Mouse (Mus musculus) forebrain, embryonic 11.5 days (tissue): ENCODE data around the gene Mrpl18. TPM values are rescaled to one million over a fixed set of nuclear protein-coding genes. Genes with fewer than 3 reads are reported as not detected.
"Not testable (repeated sequence)": the region's sequence is repeated elsewhere in the genome, so short reads cannot be mapped to it uniquely, and the experiment has no call there.

Source experiments
- ATAC-seq: fragments of 200-750 bp; cut with Nextera tagmentation; replicated peaks from 2 replicates; pipeline ENCODE4 v1.8.0; 2017; ENCODE audit warnings: moderate TSS enrichment; ENCODE audit not compliant: low FRiP score
- DNase-seq: peaks from one replicate; pipeline ENCODE4 v3.0.0-alpha.2; 2017; ENCODE audit warnings: low spot score
- H3K27ac ChIP-seq: fragments of 300-500 bp; sonication (generic); 2 replicates; pipeline ENCODE4 v1.5.1; 2014; ENCODE audit warnings: low read depth, low read length
- H3K27me3 ChIP-seq: fragments of 300-500 bp; sonication (generic); 2 replicates; pipeline ENCODE4 v1.6.1; 2014; ENCODE audit warnings: mild to moderate bottlenecking, low read length, mixed read lengths; ENCODE audit not compliant: control insufficient read depth, insufficient read depth
- H3K36me3 ChIP-seq: fragments of 300-500 bp; sonication (generic); 2 replicates; pipeline ENCODE4 v1.6.1; 2014; ENCODE audit warnings: mild to moderate bottlenecking, low read length, moderate library complexity, mixed read lengths; ENCODE audit not compliant: control insufficient read depth, insufficient read depth
- H3K4me1 ChIP-seq: fragments of 300-500 bp; sonication (generic); replicated peaks from 2 replicates; pipeline ENCODE4 v1.6.1; 2014; ENCODE audit warnings: low read length, mixed read lengths; ENCODE audit not compliant: control insufficient read depth, insufficient read depth
- H3K4me2 ChIP-seq: fragments of 300-500 bp; sonication (generic); 2 replicates; pipeline ENCODE4 v1.6.1; 2014; ENCODE audit warnings: low read depth, mild to moderate bottlenecking, low read length, moderate library complexity, mixed read lengths; ENCODE audit not compliant: severe bottlenecking
- H3K4me3 ChIP-seq: fragments of 300-500 bp; sonication (generic); 2 replicates; pipeline ENCODE4 v1.5.1; 2014; ENCODE audit warnings: low read depth, low read length
- H3K9ac ChIP-seq: fragments of 300-500 bp; sonication (generic); 2 replicates; pipeline ENCODE4 v1.6.1; 2014; ENCODE audit warnings: low read length
- H3K9me3 ChIP-seq: fragments of 300-500 bp; sonication (generic); 2 replicates; pipeline ENCODE4 v1.6.1; 2016; ENCODE audit warnings: low read length, mixed read lengths; ENCODE audit not compliant: control insufficient read depth
- WGBS: fragments of 180-500 bp; shearing (Covaris S2); extraction: QIAGEN DNeasy Blood & Tissue Kit; methylation state at CpG from one replicate; pipeline ENCODE4 v1.1.7; 2014; 5-methylcytosine and 5-hydroxymethylcytosine counted together
- polyA plus RNA-seq: library from polyadenylated mRNA; unstranded; fragments of >200 nt; fragmentation: Nextera tagmentation; extraction: Ambion mirVana; gene quantifications from 2 replicates; pipeline ENCODE4 v1.2.1, GENCODE M21; 2014

The Mrpl18 gene
- polyA plus RNA-seq, 1 experiment from 2014 or later, result 187 TPM

DNA sequence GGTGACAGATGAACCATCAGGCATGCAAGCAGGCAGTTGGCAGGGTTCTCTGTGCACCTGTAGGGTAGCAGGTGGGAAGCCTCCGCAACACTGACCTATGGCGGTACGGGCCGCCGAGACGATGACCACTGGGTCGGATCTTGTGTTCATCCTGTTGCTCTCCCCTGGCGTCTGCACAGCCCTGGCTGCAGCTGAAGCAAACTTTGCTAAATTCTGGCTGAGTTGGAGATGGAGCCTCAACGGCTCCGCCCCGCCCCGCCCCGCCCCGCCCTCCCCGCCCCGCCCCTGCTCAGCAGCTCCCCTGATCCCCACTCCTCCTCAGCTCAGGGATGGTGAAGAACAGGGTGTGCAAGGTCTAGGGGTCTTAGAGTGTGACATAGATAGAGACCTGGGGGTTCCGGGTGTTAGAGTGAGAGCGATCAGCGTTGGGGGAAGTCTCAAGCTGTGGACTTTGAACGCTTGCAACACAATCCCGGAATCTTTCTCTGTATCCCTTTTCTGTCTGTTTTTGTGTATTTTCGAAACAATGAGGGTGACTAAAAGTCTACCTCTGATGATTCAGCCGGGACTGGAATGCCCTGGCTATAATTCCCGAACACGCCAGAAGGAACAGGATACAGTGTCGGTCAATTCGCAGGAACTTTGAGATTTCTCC, 24.1 kb upstream of the Mrpl18 start, which contains the start of gene Acat3:
Gene Acat3 (minus strand): TSS at position 450 of the 655 bp plus-strand sequence.
- 16% methylated on average over 27 of the region's 27 CpGs for whole genome bisulfite sequencing
- peak within 1 kb of the TSS; percentile 44 for H3K4me2 ChIP-seq
- peak within 1 kb of the TSS; percentile 16; the same call in 1 of the 2 replicates for H3K4me3 ChIP-seq
- peak; percentile 63 for ATAC-seq
- peak; percentile 62 for DNase-seq
- no peaks in the 10 kb centered on the region for H3K9me3 ChIP-seq
- H3K36me3 ChIP-seq, result peaks cover 2% of the 10 kb centered on the region; the same call in 1 of the 2 replicates
- H3K9ac ChIP-seq, result peak within 1 kb of the TSS; percentile 3; the same call in 1 of the 2 replicates
- H3K4me1 ChIP-seq, result peaks cover 3% of the 10 kb centered on the region; the same call in 1 of the 2 replicates
- no peaks in the 10 kb centered on the region for H3K27me3 ChIP-seq
- H3K27ac ChIP-seq, result no peak within 1 kb of the TSS

- not testable (repeated sequence) for H3K9ac ChIP-seq, H3K9me3 ChIP-seq, H3K27me3 ChIP-seq, H3K27ac ChIP-seq, H3K4me1 ChIP-seq, H3K36me3 ChIP-seq, DNase-seq
- 59% methylated on average over 2 of the region's 12 CpGs for WGBS
- peak overlapping the region; percentile 44 for H3K4me2 ChIP-seq
- peak overlapping the region; percentile 16; the same call in 1 of the 2 replicates for H3K4me3 ChIP-seq
- peak; percentile 43 for ATAC-seq
These were observed 23.4 kb upstream of the Mrpl18 start for GRCm38 (mm10) chr17:12939377-12940148.

- no peaks in the 10 kb centered on the region for H3K9me3 ChIP-seq
- ATAC-seq (peak; percentile 31; the same call in 1 of the 2 replicates), DNase-seq (no peak)
- no peak overlapping the region for H3K9ac ChIP-seq
- H3K4me2 ChIP-seq, result no peak overlapping the region
- peaks cover 3% of the 10 kb centered on the region; the same call in 1 of the 2 replicates for H3K4me1 ChIP-seq
- H3K27ac ChIP-seq, result no peak overlapping the region
- no peaks in the 10 kb centered on the region for H3K27me3 ChIP-seq
- no peaks in the 10 kb centered on the region; the same call in 1 of the 2 replicates for H3K36me3 ChIP-seq
- no peak overlapping the region for H3K4me3 ChIP-seq
- WGBS, result 23% methylated on average over 2 of the region's 2 CpGs
These were observed 21.9 kb upstream of the Mrpl18 start for GRCm38 (mm10) chr17:12938077-12938476.

GRCm38 (mm10) chr17:12937412-12937970, 21.3 kb upstream of the Mrpl18 start:
- no peak for ATAC-seq
- Histone ChIP-seq H3K4me2 (no peak overlapping the region), H3K27me3 (no peaks in the 10 kb centered on the region), H3K4me3 (no peak overlapping the region), H3K4me1 (peaks cover 3% of the 10 kb centered on the region; the same call in 1 of the 2 replicates), H3K9me3 (no peaks in the 10 kb centered on the region), H3K9ac (no peak overlapping the region), H3K36me3 (no peaks in the 10 kb centered on the region; the same call in 1 of the 2 replicates), H3K27ac (no peak overlapping the region)
- DNase-seq, result no peak
- WGBS, result 85% methylated on average over 2 of the region's 2 CpGs

DNA sequence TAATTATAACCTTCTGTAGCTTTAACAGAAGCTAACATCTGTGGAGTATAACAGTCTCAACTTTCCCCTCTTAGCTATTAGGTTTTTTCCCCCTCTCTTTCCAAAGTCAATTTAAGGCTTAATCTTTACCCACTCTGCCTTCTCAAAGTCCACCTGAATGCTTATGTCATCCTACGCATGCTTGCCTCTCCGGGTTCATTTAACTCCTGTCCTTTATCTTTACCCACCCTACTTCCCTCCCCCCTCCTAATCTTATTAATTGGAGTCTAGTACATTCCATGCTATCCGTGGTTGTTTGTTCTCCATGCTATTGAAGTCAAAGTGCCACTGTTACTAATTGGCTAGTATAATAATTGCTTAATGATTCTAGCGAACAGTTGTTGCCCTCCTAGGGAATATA, 19.6 kb upstream of the Mrpl18 start:
- no peak overlapping the region for H3K9ac ChIP-seq
- H3K4me1 ChIP-seq, result peaks cover 3% of the 10 kb centered on the region; the same call in 1 of the 2 replicates
- DNase-seq, result no peak
- no peaks in the 10 kb centered on the region for H3K27me3 ChIP-seq
- no peak overlapping the region for H3K4me3 ChIP-seq
- H3K9me3 ChIP-seq, result no peaks in the 10 kb centered on the region
- no peaks in the 10 kb centered on the region for H3K36me3 ChIP-seq
- H3K4me2 ChIP-seq, result no peak overlapping the region
- 0 out of 2 replicates have a peak, but pooled peaks have one; percentile 6 for ATAC-seq
- whole genome bisulfite sequencing, result 25% methylated on average over 4 of the region's 4 CpGs
- no peak overlapping the region for H3K27ac ChIP-seq

- H3K4me3 ChIP-seq, H3K36me3 ChIP-seq, H3K27ac ChIP-seq, DNase-seq, H3K27me3 ChIP-seq, ATAC-seq, H3K9ac ChIP-seq, H3K9me3 ChIP-seq, H3K4me1 ChIP-seq, H3K4me2 ChIP-seq: not testable (repeated sequence)
- WGBS, result 92% methylated on average over 5 of the region's 5 CpGs
These were observed 15.4 kb upstream of the Mrpl18 start for GRCm38 (mm10) chr17:12931576-12931975.

GRCm38 (mm10) chr17:12925703-12926180, 9.6 kb upstream of the Mrpl18 start:
- Histone ChIP-seq H3K4me3 (no peak overlapping the region), H3K4me1 (no peaks in the 10 kb centered on the region), H3K27ac (no peak overlapping the region), H3K9ac (no peak overlapping the region), H3K36me3 (peaks cover 22% of the 10 kb centered on the region; the same call in 1 of the 2 replicates), H3K9me3 (no peaks in the 10 kb centered on the region), H3K27me3 (no peaks in the 10 kb centered on the region), H3K4me2 (no peak overlapping the region)
- no peak for ATAC-seq
- no peak for DNase-seq
- WGBS, result 89% methylated on average over 8 of the region's 8 CpGs

- Histone ChIP-seq H3K36me3 (peaks cover 25% of the 10 kb centered on the region; the same call in 1 of the 2 replicates), H3K4me3 (no peak overlapping the region), H3K9me3 (no peaks in the 10 kb centered on the region), H3K27me3 (no peaks in the 10 kb centered on the region), H3K4me2 (no peak overlapping the region), H3K27ac (no peak overlapping the region), H3K4me1 (no peaks in the 10 kb centered on the region), H3K9ac (no peak overlapping the region)
- WGBS, result 93% methylated on average over 3 of the region's 3 CpGs
- no peak for DNase-seq
- ATAC-seq, result no peak
These were observed 8.9 kb upstream of the Mrpl18 start for GRCm38 (mm10) chr17:12925001-12925400.
